Mouse (Mus musculus): ENCODE data around the gene Atp6v0a2.

DNA sequence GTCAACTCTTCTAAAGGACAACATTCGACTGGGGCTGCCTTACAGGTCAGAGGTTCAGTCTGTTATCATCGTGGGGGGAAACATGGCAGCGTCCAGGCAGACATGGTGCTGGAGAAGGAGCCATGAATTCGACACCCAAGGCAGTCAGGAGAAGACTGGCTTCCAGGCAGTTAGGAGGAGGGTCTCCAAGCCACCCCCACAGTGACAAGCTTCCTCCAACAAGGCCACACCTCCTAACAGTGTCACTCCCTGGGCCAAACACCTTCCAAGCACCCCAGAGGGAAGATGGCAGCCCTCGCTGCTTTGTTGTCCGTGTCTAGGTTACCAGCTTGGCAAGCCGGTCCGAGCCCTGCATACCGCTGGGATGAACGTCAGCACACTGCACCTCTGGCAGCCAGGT lies 9.7 kb upstream of the Atp6v0a2 start:
- no peak for TF ChIP-seq CTCF (IDR thresholded peaks at IDR 0.05; ENCODE audit: borderline replicate concordance, control insufficient read depth, extremely low read depth, insufficient read depth, low read length, poor library complexity)
- TF ChIP-seq POLR2A (IDR thresholded peaks at IDR 0.05; ENCODE audit: control insufficient read depth, extremely low read depth, insufficient read depth, low read length, poor library complexity) = no peak

Data from thymus, adult 2 months (tissue).